Mouse (Mus musculus) neural tube, embryonic 15.5 days (tissue): ENCODE measurements at regions not wholly inside any gene's neighbourhood (a gene's known extent, or its start where the extent isn't known, plus 50 kb on each side); places are given as distances from the start of the nearest gene placed in this dataset.

Experiments used
- ATAC-seq: fragments of 200-750 bp; cut with Nextera tagmentation; 2 replicates; pipeline ENCODE4 v1.8.0; 2017; ENCODE audit warnings: mild to moderate bottlenecking, moderate TSS enrichment, moderate library complexity; ENCODE audit not compliant: low FRiP score
- H3K27ac ChIP-seq: fragments of 300-500 bp; sonication (generic); replicated peaks from 2 replicates; pipeline ENCODE4 v1.5.1; 2015; ENCODE audit warnings: mild to moderate bottlenecking, inconsistent platforms
- H3K27me3 ChIP-seq: fragments of 300-500 bp; sonication (generic); replicated peaks from 2 replicates; pipeline ENCODE4 v1.6.1; 2015; ENCODE audit warnings: inconsistent platforms
- H3K36me3 ChIP-seq: fragments of 300-500 bp; sonication (generic); 2 replicates; pipeline ENCODE4 v1.6.1; 2015; ENCODE audit warnings: inconsistent platforms
- H3K4me1 ChIP-seq: fragments of 300-500 bp; sonication (generic); 2 replicates; pipeline ENCODE4 v1.6.1; 2015; ENCODE audit warnings: inconsistent platforms
- H3K4me2 ChIP-seq: fragments of 300-500 bp; sonication (generic); 2 replicates; pipeline ENCODE4 v1.6.1; 2015; ENCODE audit warnings: inconsistent platforms, mild to moderate bottlenecking, moderate library complexity
- H3K4me3 ChIP-seq: fragments of 300-500 bp; sonication (generic); replicated peaks from 2 replicates; pipeline ENCODE4 v1.5.1; 2015; ENCODE audit warnings: mild to moderate bottlenecking, inconsistent platforms
- H3K9ac ChIP-seq: fragments of 300-500 bp; sonication (generic); replicated peaks from 2 replicates; pipeline ENCODE4 v1.6.1; 2015; ENCODE audit warnings: mild to moderate bottlenecking, inconsistent platforms
- H3K9me3 ChIP-seq: fragments of 300-500 bp; sonication (generic); replicated peaks from 2 replicates; pipeline ENCODE4 v1.6.1; 2016; ENCODE audit warnings: inconsistent platforms
- WGBS: fragments of 180-500 bp; shearing (Covaris S2); methylation state at CpG from one replicate; pipeline ENCODE4 v1.1.7; 2015; ENCODE audit warnings: mixed read lengths; 5-methylcytosine and 5-hydroxymethylcytosine counted together

GRCm38 (mm10) chr7:138626061-138626460 is 219.8 kb upstream of the Ppp2r2d start:
- H3K9me3 ChIP-seq = no peaks in the 10 kb centered on the region
- H3K4me1 ChIP-seq = peaks cover 6% of the 10 kb centered on the region; the same call in 1 of the 2 replicates
- no peak overlapping the region for H3K9ac ChIP-seq
- H3K4me3 ChIP-seq = no peak overlapping the region
- 83% methylated on average over 9 of the region's 9 CpGs for WGBS
- no peaks in the 10 kb centered on the region for H3K27me3 ChIP-seq
- no peak overlapping the region for H3K4me2 ChIP-seq
- ATAC-seq = no peak
- no peaks in the 10 kb centered on the region for H3K36me3 ChIP-seq
- no peak overlapping the region for H3K27ac ChIP-seq

GRCm38 (mm10) chr7:138620896-138621655 is 223.5 kb upstream of the Tcerg1l start:
- Histone ChIP-seq H3K4me1 (peaks cover 12% of the 10 kb centered on the region; the same call in 1 of the 2 replicates), H3K4me3 (no peak overlapping the region), H3K9me3 (no peaks in the 10 kb centered on the region), H3K27ac (no peak overlapping the region), H3K27me3 (no peaks in the 10 kb centered on the region), H3K9ac (no peak overlapping the region), H3K4me2 (no peak overlapping the region), H3K36me3 (no peaks in the 10 kb centered on the region)
- ATAC-seq = no peak
- WGBS = 64% methylated on average over 10 of the region's 10 CpGs

GRCm38 (mm10) chr7:138620080-138620684 is 222.7 kb upstream of the Tcerg1l start:
- H3K4me1 ChIP-seq = peaks cover 12% of the 10 kb centered on the region; the same call in 1 of the 2 replicates
- H3K9ac ChIP-seq = no peak overlapping the region
- H3K27ac ChIP-seq = no peak overlapping the region
- no peaks in the 10 kb centered on the region for H3K27me3 ChIP-seq
- 78% methylated on average over 5 of the region's 5 CpGs for WGBS
- H3K9me3 ChIP-seq = no peaks in the 10 kb centered on the region
- H3K36me3 ChIP-seq = no peaks in the 10 kb centered on the region
- H3K4me3 ChIP-seq = no peak overlapping the region
- H3K4me2 ChIP-seq = no peak overlapping the region
- no peak for ATAC-seq

- no peak overlapping the region for H3K4me3 ChIP-seq
- H3K9ac ChIP-seq = no peak overlapping the region
- no peaks in the 10 kb centered on the region for H3K27me3 ChIP-seq
- no peak overlapping the region for H3K4me2 ChIP-seq
- 86% methylated on average over 2 of the region's 2 CpGs for WGBS
- ATAC-seq = no peak
- H3K27ac ChIP-seq = no peak overlapping the region
- no peaks in the 10 kb centered on the region for H3K36me3 ChIP-seq
- H3K9me3 ChIP-seq = no peaks in the 10 kb centered on the region
- 0 out of 2 replicates have a peak, but pooled peaks cover 6% of the 10 kb centered on the region for H3K4me1 ChIP-seq
Measured at GRCm38 (mm10) chr7:138616468-138616867, 218.9 kb upstream of the Tcerg1l start.

- no peak overlapping the region for H3K4me3 ChIP-seq
- no peaks in the 10 kb centered on the region for H3K36me3 ChIP-seq
- H3K27ac ChIP-seq = no peak overlapping the region
- H3K4me2 ChIP-seq = no peak overlapping the region
- H3K9ac ChIP-seq = no peak overlapping the region
- WGBS = 85% methylated on average over 3 of the region's 3 CpGs
- H3K27me3 ChIP-seq = no peaks in the 10 kb centered on the region
- H3K9me3 ChIP-seq = no peaks in the 10 kb centered on the region
- H3K4me1 ChIP-seq = peaks cover 26% of the 10 kb centered on the region
- no peak for ATAC-seq
Measured at GRCm38 (mm10) chr7:138609605-138610004, 212.1 kb upstream of the Tcerg1l start.

- H3K4me3 ChIP-seq = no peak overlapping the region
- no peaks in the 10 kb centered on the region for H3K36me3 ChIP-seq
- no peaks in the 10 kb centered on the region for H3K9me3 ChIP-seq
- no peaks in the 10 kb centered on the region for H3K27me3 ChIP-seq
- no peak overlapping the region for H3K9ac ChIP-seq
- WGBS = 60% methylated on average over 4 of the region's 4 CpGs
- no peak for ATAC-seq
- H3K4me2 ChIP-seq = no peak overlapping the region
- no peak overlapping the region for H3K27ac ChIP-seq
- peaks cover 26% of the 10 kb centered on the region for H3K4me1 ChIP-seq
Measured at GRCm38 (mm10) chr7:138609124-138609523, 211.6 kb upstream of the Tcerg1l start.

- no peaks in the 10 kb centered on the region for H3K36me3 ChIP-seq
- peak overlapping the region; percentile 33; the same call in 1 of the 2 replicates for H3K27ac ChIP-seq
- H3K4me2 ChIP-seq = no peak overlapping the region
- H3K4me3 ChIP-seq = no peak overlapping the region
- H3K4me1 ChIP-seq = peaks cover 29% of the 10 kb centered on the region
- H3K9ac ChIP-seq = no peak overlapping the region
- H3K27me3 ChIP-seq = no peaks in the 10 kb centered on the region
- no peaks in the 10 kb centered on the region for H3K9me3 ChIP-seq
- no peak for ATAC-seq
- 46% methylated on average over 11 of the region's 11 CpGs for WGBS
Measured at GRCm38 (mm10) chr7:138606363-138606964, 208.9 kb upstream of the Tcerg1l start.

GRCm38 (mm10) chr7:138605923-138606322 is 208.4 kb upstream of the Tcerg1l start:
- H3K27me3 ChIP-seq = no peaks in the 10 kb centered on the region
- no peaks in the 10 kb centered on the region for H3K36me3 ChIP-seq
- H3K4me1 ChIP-seq = peaks cover 29% of the 10 kb centered on the region
- H3K9me3 ChIP-seq = no peaks in the 10 kb centered on the region
- ATAC-seq = no peak
- H3K9ac ChIP-seq = no peak overlapping the region
- no peak overlapping the region for H3K4me2 ChIP-seq
- no peak overlapping the region for H3K4me3 ChIP-seq
- no peak overlapping the region for H3K27ac ChIP-seq

GRCm38 (mm10) chr7:138601749-138602148 is 204.2 kb upstream of the Tcerg1l start:
- ATAC-seq = no peak
- WGBS = 56% methylated on average over 4 of the region's 4 CpGs

GRCm38 (mm10) chr7:138593344-138593743 is 195.8 kb upstream of the Tcerg1l start:
- no peak for ATAC-seq
- no peaks in the 10 kb centered on the region for H3K36me3 ChIP-seq
- WGBS = 82% methylated on average over 2 of the region's 2 CpGs
- H3K9ac ChIP-seq = no peak overlapping the region
- H3K4me1 ChIP-seq = no peaks in the 10 kb centered on the region
- H3K9me3 ChIP-seq = no peaks in the 10 kb centered on the region
- H3K4me2 ChIP-seq = no peak overlapping the region
- H3K4me3 ChIP-seq = no peak overlapping the region
- H3K27ac ChIP-seq = no peak overlapping the region
- no peaks in the 10 kb centered on the region for H3K27me3 ChIP-seq

More at GRCm38 (mm10) chr7:138601749-138602148, 204.2 kb upstream of the Tcerg1l start:
- no peak overlapping the region for H3K27ac ChIP-seq
- H3K27me3 ChIP-seq = no peaks in the 10 kb centered on the region
- no peaks in the 10 kb centered on the region for H3K36me3 ChIP-seq
- H3K9me3 ChIP-seq = no peaks in the 10 kb centered on the region
- H3K4me3 ChIP-seq = no peak overlapping the region
- H3K4me2 ChIP-seq = no peak overlapping the region
- peaks cover 13% of the 10 kb centered on the region for H3K4me1 ChIP-seq
- no peak overlapping the region for H3K9ac ChIP-seq

- Histone ChIP-seq H3K27ac (no peak overlapping the region), H3K9me3 (no peaks in the 10 kb centered on the region), H3K36me3 (no peaks in the 10 kb centered on the region), H3K4me2 (no peak overlapping the region), H3K9ac (no peak overlapping the region), H3K27me3 (no peaks in the 10 kb centered on the region), H3K4me3 (no peak overlapping the region), H3K4me1 (no peaks in the 10 kb centered on the region)
- no peak for ATAC-seq
- WGBS = 85% methylated on average over 3 of the region's 3 CpGs
Measured at GRCm38 (mm10) chr7:138567352-138567751, 169.8 kb upstream of the Tcerg1l start.

GRCm38 (mm10) chr7:138551629-138552028 is 154.1 kb upstream of the Tcerg1l start:
- H3K4me3 ChIP-seq = no peak overlapping the region
- 71% methylated on average over 10 of the region's 10 CpGs for WGBS
- no peaks in the 10 kb centered on the region for H3K36me3 ChIP-seq

More at GRCm38 (mm10) chr7:138551629-138552028, 154.1 kb upstream of the Tcerg1l start:
- no peak overlapping the region for H3K9ac ChIP-seq
- H3K4me2 ChIP-seq = no peak overlapping the region
- 0 out of 2 replicates have a peak, but pooled peaks cover 9% of the 10 kb centered on the region for H3K4me1 ChIP-seq
- no peak for ATAC-seq
- H3K9me3 ChIP-seq = no peaks in the 10 kb centered on the region
- no peaks in the 10 kb centered on the region for H3K27me3 ChIP-seq
- no peak overlapping the region for H3K27ac ChIP-seq
